In the genomic region with DNA sequence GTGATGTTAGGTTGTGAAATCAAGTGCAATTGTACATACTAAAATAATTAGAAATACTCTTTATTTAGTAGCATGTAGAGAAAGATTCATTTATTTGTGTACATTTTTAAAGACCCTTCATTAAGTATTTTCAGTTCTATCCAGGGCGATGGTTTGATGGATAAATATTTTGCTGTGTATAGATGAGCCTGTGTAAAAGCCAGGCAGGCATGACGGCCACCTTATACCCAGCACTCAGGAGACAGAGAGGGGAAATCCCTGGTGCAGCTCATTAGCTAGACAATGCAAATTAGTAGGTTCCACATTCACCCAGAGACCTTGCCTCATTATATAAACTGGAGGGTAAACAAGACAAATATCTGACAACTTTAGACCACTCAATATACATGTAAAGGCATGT, we compare ENCODE assay signal across 19 mouse cellular contexts. TPM values are rescaled to one million over a fixed set of nuclear protein-coding genes. Genes with fewer than 3 reads are reported as not detected.
DNase-seq lines count a peak whose midpoint lies in the region; ATAC-seq and TF ChIP-seq lines count a peak whose summit lies in the region.
"Had no signal": no experiment of that assay in that cellular context is flagged by ENCODE, and none has a peak within 500 bp of the region (broad histone marks: within the 10 kb centered on the region; RNA-seq: fewer than 3 reads in every experiment).

No protein-coding gene starts in this region.

- H3K4me3 ChIP-seq in embryonic fibroblast, embryonic 13.5 days (ENCODE audit: insufficient read depth, low read length): no peak overlapping the region
- no peak overlapping the region for H3K4me3 ChIP-seq in kidney, embryonic 16.5 days (ENCODE audit: low read length)
- H3K4me3 ChIP-seq: embryonic facial prominence, embryonic 12.5 days; forebrain, embryonic 12.5 days; heart, adult 2 months; heart, embryonic 12.5 days; hindbrain, embryonic 10.5 days had no signal

- H3K4me1 ChIP-seq in embryonic fibroblast, embryonic 13.5 days (ENCODE audit: control insufficient read depth, insufficient read depth, low read length): peaks cover 5% of the 10 kb centered on the region
- H3K4me1 ChIP-seq in kidney, embryonic 16.5 days (ENCODE audit: insufficient read depth, low read length): no peaks in the 10 kb centered on the region
- H3K4me1 ChIP-seq: embryonic facial prominence, embryonic 12.5 days; forebrain, embryonic 12.5 days; heart, embryonic 12.5 days; hindbrain, embryonic 10.5 days had no signal

- peak overlapping the region; percentile 79; the same call in 1 of the 2 replicates for H3K27ac ChIP-seq in embryonic fibroblast, embryonic 13.5 days (ENCODE audit: insufficient read depth, low read length)
- no peak overlapping the region for H3K27ac ChIP-seq in kidney, embryonic 16.5 days (ENCODE audit: low read length)
- H3K27ac ChIP-seq: embryonic facial prominence, embryonic 12.5 days; forebrain, embryonic 12.5 days; heart, adult 2 months; hindbrain, embryonic 10.5 days; hindbrain, embryonic 14.5 days had no signal

- 80% methylated on average over 2 of the region's 2 CpGs for WGBS in kidney, embryonic 16.5 days

- H3K36me3 ChIP-seq in splenic B cell, adult 2 months (ENCODE audit: control insufficient read depth, insufficient read depth, low read length, poor library complexity, severe bottlenecking): peaks cover 15% of the 10 kb centered on the region
- peaks cover 40% of the 10 kb centered on the region for H3K36me3 ChIP-seq in kidney, embryonic 16.5 days (ENCODE audit: insufficient read depth, low read length)

- DNase-seq in B cell, adult 2 months: peak; percentile 48 to 63
- peak; percentile 48 for DNase-seq in CD4-positive, CD25-positive, alpha-beta regulatory T cell, adult 2 months (ENCODE audit: low read depth, low spot score)
- peak; percentile 62 for DNase-seq in splenic B cell, adult 2 months (ENCODE audit: low read depth, low spot score)
- DNase-seq in layer of hippocampus, adult 9-10 months (ENCODE audit: low spot score): no peak
- DNase-seq: adrenal gland, postnatal 25 days; cerebellum, adult 18-20 months; cerebellum, adult 9-11 months; gastrocnemius, postnatal 14 days; heart, adult 2 months had no signal

- no peaks in the 10 kb centered on the region for H3K27me3 ChIP-seq in splenic B cell, adult 2 months (ENCODE audit: control insufficient read depth, insufficient read depth, low read length, poor library complexity, severe bottlenecking)
- H3K27me3 ChIP-seq in kidney, embryonic 16.5 days (ENCODE audit: insufficient read depth, low read length): no peaks in the 10 kb centered on the region
- H3K27me3 ChIP-seq: embryonic facial prominence, embryonic 12.5 days; forebrain, embryonic 12.5 days; heart, embryonic 12.5 days had no signal

- no peaks in the 10 kb centered on the region for H3K9me3 ChIP-seq in kidney, embryonic 16.5 days (ENCODE audit: low read length)
- H3K9me3 ChIP-seq: embryonic facial prominence, embryonic 12.5 days; forebrain, embryonic 12.5 days; heart, embryonic 12.5 days; hindbrain, embryonic 10.5 days had no signal

- ATAC-seq in frontal cortex, adult (ENCODE audit: low TSS enrichment): no peak
- no peak for ATAC-seq in kidney, embryonic 16.5 days (ENCODE audit: low FRiP score, low TSS enrichment)
- ATAC-seq: forebrain, embryonic 16.5 days; intestine, postnatal 0 days had no signal

- TF ChIP-seq POLR2A in embryonic fibroblast, embryonic 13.5 days (IDR thresholded peaks at IDR 0.05; ENCODE audit: low read depth, low read length): no peak

- no peak overlapping the region for H3K9ac ChIP-seq in kidney, embryonic 16.5 days (replicated peaks; ENCODE audit: low read length)
- H3K9ac ChIP-seq: embryonic facial prominence, embryonic 12.5 days; forebrain, embryonic 12.5 days; heart, embryonic 12.5 days; hindbrain, embryonic 14.5 days had no signal

- TF ChIP-seq CTCF in embryonic fibroblast, embryonic 13.5 days (IDR thresholded peaks at IDR 0.05; ENCODE audit: borderline replicate concordance, insufficient read depth, low read length): no peak

- H3K4me2 ChIP-seq in kidney, embryonic 16.5 days (replicated peaks; ENCODE audit: low read depth, low read length): no peak overlapping the region
- H3K4me2 ChIP-seq: embryonic facial prominence, embryonic 12.5 days; forebrain, embryonic 12.5 days; heart, embryonic 12.5 days; hindbrain, embryonic 14.5 days had no signal

RNA-seq across cellular contexts. Expression of a gene that starts 36.9 kb away (rescaled TPM):
- 75.1 and 77.4 TPM in 2 replicates for polyA plus RNA-seq in embryonic fibroblast, embryonic 13.5 days (2011; ENCODE audit: insufficient read length, low read depth, missing spikeins)
- polyA plus RNA-seq in kidney, embryonic 16.5 days (2015; fragmentation: Nextera tagmentation; extraction: Ambion mirVana): 3.7 and 4.7 TPM in 2 replicates

RNA-seq across cellular contexts. Expression of a gene that starts 48.2 kb away (rescaled TPM):
- 0.17 TPM in 1 of 2 replicates, not detected in the other for polyA plus RNA-seq in embryonic fibroblast, embryonic 13.5 days (2011; ENCODE audit: insufficient read length, low read depth, missing spikeins)
- polyA plus RNA-seq in kidney, embryonic 16.5 days (2015; fragmentation: Nextera tagmentation; extraction: Ambion mirVana): 0.47 and 0.54 TPM in 2 replicates

Comparison
In these comparisons a context has a peak if more than half of its experiments do, and no peak if none do; other contexts are left out.
1. RNA of a gene that starts 36.9 kb away (polyA plus RNA-seq): 75.1 to 77.4 TPM in embryonic fibroblast, embryonic 13.5 days; 3.7 to 4.7 TPM in kidney, embryonic 16.5 days; every median in the first group is over 10 times any median in the second.